Mouse (Mus musculus): ENCODE results near the gene Polg2. TPM values are rescaled to one million over a fixed set of nuclear protein-coding genes. Genes with fewer than 3 reads are reported as not detected.
A peak's percentile ranks its signal among the peaks of the same experiment; 100 is the strongest.
"Not testable (repeated sequence)": the region's sequence is repeated elsewhere in the genome, so short reads cannot be mapped to it uniquely, and the experiment has no call there.

Polg2 gene
- polyA plus RNA-seq, 1 experiment from 2014 or later: 9.1 TPM

GRCm38 (mm10) chr11:106741232-106741631, 38.1 kb downstream of the Polg2 start:
- WGBS: 20% methylated on average over 6 of the region's 6 CpGs
- H3K4me1 ChIP-seq (ENCODE audit: control insufficient read depth, insufficient read depth, low read depth, low read length): peaks cover 14% of the 10 kb centered on the region
- H3K27ac ChIP-seq (ENCODE audit: low read depth, low read length): no peak overlapping the region
- H3K4me3 ChIP-seq (ENCODE audit: low read length): no peak overlapping the region
- no peak for ATAC-seq
- H3K27me3 ChIP-seq (replicated peaks; ENCODE audit: control insufficient read depth, insufficient read depth, low read length): no peaks in the 10 kb centered on the region
- H3K4me2 ChIP-seq (ENCODE audit: low read length): no peak overlapping the region
- no peaks in the 10 kb centered on the region for H3K9me3 ChIP-seq (ENCODE audit: control insufficient read depth, low read length)
- no peaks in the 10 kb centered on the region for H3K36me3 ChIP-seq (ENCODE audit: control insufficient read depth, insufficient read depth, low read length)
- H3K9ac ChIP-seq (ENCODE audit: low read depth, low read length): no peak overlapping the region

- not testable (repeated sequence) for H3K36me3 ChIP-seq (ENCODE audit: control insufficient read depth, insufficient read depth, low read length); H3K9me3 ChIP-seq (ENCODE audit: control insufficient read depth, low read length); H3K4me3 ChIP-seq (ENCODE audit: low read length); H3K9ac ChIP-seq (ENCODE audit: low read depth, low read length); H3K27ac ChIP-seq (ENCODE audit: low read depth, low read length); H3K27me3 ChIP-seq (replicated peaks; ENCODE audit: control insufficient read depth, insufficient read depth, low read length); H3K4me2 ChIP-seq (ENCODE audit: low read length); ATAC-seq
- H3K4me1 ChIP-seq (ENCODE audit: control insufficient read depth, insufficient read depth, low read depth, low read length): peaks cover 14% of the 10 kb centered on the region
- 87% methylated on average over 8 of the region's 8 CpGs for WGBS
Measured at GRCm38 (mm10) chr11:106740724-106741123, 38.6 kb downstream of the Polg2 start.

DNA sequence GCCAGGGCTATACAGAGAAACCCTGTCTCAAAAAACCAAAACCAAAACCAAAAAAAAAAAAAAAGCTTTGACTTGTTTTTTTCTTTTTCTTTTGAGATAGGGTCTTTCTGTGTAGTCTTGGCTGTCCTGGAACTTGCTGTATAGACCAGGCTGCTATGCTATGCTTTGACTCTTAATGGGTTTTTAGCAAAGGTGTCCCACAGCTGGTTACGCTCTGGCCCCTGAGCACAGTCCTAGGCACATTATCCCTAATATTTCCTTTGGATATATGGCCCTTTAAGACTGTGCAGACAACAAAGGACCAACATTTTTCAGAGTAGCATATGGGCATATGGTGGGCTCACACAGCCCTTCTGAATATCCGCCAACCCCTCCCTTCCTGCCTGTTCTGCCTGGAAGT, 40.2 kb downstream of the Polg2 start:
- Histone ChIP-seq H3K36me3 (ENCODE audit: control insufficient read depth, insufficient read depth, low read length) (no peaks in the 10 kb centered on the region), H3K27me3 (replicated peaks; ENCODE audit: control insufficient read depth, insufficient read depth, low read length) (no peaks in the 10 kb centered on the region), H3K9me3 (ENCODE audit: control insufficient read depth, low read length) (no peaks in the 10 kb centered on the region), H3K9ac (ENCODE audit: low read depth, low read length) (no peak overlapping the region), H3K4me2 (ENCODE audit: low read length) (no peak overlapping the region), H3K4me1 (ENCODE audit: control insufficient read depth, insufficient read depth, low read depth, low read length) (peaks cover 14% of the 10 kb centered on the region), H3K27ac (ENCODE audit: low read depth, low read length) (no peak overlapping the region), H3K4me3 (ENCODE audit: low read length) (no peak overlapping the region)
- WGBS: 90% methylated on average over 2 of the region's 2 CpGs
- ATAC-seq: no peak

- peak; percentile 86 for ATAC-seq
- Histone ChIP-seq H3K4me2 (ENCODE audit: low read length) (peak overlapping the region; percentile 16), H3K9ac (ENCODE audit: low read depth, low read length) (peak overlapping the region; percentile 37)
Measured at GRCm38 (mm10) chr11:106737178-106737621, 42.1 kb downstream of the Polg2 start.

DNA sequence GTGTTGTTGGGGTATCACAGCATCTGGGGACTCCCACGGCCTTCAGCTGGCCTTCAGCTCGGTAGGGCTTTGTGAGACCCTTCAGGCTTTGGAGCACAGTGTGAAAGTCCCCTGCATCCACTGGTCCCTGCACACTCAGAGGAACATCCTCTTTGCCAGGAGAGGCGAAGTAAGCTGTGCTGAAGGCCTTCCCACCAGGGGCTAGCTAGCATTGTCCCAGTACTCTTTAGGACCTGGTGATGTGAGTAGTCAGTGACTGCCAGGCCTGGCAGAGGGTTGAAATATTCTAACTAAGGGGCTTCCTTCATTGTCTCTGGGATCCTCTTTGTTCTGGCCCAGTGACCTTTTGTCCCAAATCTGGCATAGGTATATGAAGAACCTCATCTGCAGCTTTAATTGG, 42.7 kb downstream of the Polg2 start:
- Histone ChIP-seq H3K4me1 (ENCODE audit: control insufficient read depth, insufficient read depth, low read depth, low read length) (peaks cover 14% of the 10 kb centered on the region), H3K4me2 (ENCODE audit: low read length) (no peak overlapping the region), H3K9ac (ENCODE audit: low read depth, low read length) (peak overlapping the region; percentile 37), H3K27me3 (replicated peaks; ENCODE audit: control insufficient read depth, insufficient read depth, low read length) (no peaks in the 10 kb centered on the region), H3K27ac (ENCODE audit: low read depth, low read length) (peak overlapping the region; percentile 77), H3K36me3 (ENCODE audit: control insufficient read depth, insufficient read depth, low read length) (no peaks in the 10 kb centered on the region), H3K9me3 (ENCODE audit: control insufficient read depth, low read length) (no peaks in the 10 kb centered on the region), H3K4me3 (ENCODE audit: low read length) (no peak overlapping the region)
- ATAC-seq: no peak
- WGBS: 32% methylated on average over 3 of the region's 3 CpGs

More at GRCm38 (mm10) chr11:106737178-106737621, 42.1 kb downstream of the Polg2 start:
- Histone ChIP-seq H3K36me3 (ENCODE audit: control insufficient read depth, insufficient read depth, low read length) (no peaks in the 10 kb centered on the region), H3K27ac (ENCODE audit: low read depth, low read length) (peak overlapping the region; percentile 77), H3K4me1 (ENCODE audit: control insufficient read depth, insufficient read depth, low read depth, low read length) (peaks cover 14% of the 10 kb centered on the region), H3K9me3 (ENCODE audit: control insufficient read depth, low read length) (no peaks in the 10 kb centered on the region), H3K27me3 (replicated peaks; ENCODE audit: control insufficient read depth, insufficient read depth, low read length) (no peaks in the 10 kb centered on the region), H3K4me3 (ENCODE audit: low read length) (no peak overlapping the region)
- 6% methylated on average over 12 of the region's 12 CpGs for WGBS

GRCm38 (mm10) chr11:106730714-106731113, 48.6 kb downstream of the Polg2 start:
- ATAC-seq: no peak
- Histone ChIP-seq H3K36me3 (ENCODE audit: control insufficient read depth, insufficient read depth, low read length) (no peaks in the 10 kb centered on the region), H3K27me3 (replicated peaks; ENCODE audit: control insufficient read depth, insufficient read depth, low read length) (no peaks in the 10 kb centered on the region), H3K4me3 (ENCODE audit: low read length) (no peak overlapping the region), H3K4me1 (ENCODE audit: control insufficient read depth, insufficient read depth, low read depth, low read length) (no peaks in the 10 kb centered on the region), H3K9ac (ENCODE audit: low read depth, low read length) (no peak overlapping the region), H3K27ac (ENCODE audit: low read depth, low read length) (no peak overlapping the region), H3K4me2 (ENCODE audit: low read length) (no peak overlapping the region), H3K9me3 (ENCODE audit: control insufficient read depth, low read length) (no peaks in the 10 kb centered on the region)
- WGBS: 79% methylated on average over 4 of the region's 4 CpGs

GRCm38 (mm10) chr11:106729656-106730055, 49.7 kb downstream of the Polg2 start:
- no peaks in the 10 kb centered on the region for H3K36me3 ChIP-seq (ENCODE audit: control insufficient read depth, insufficient read depth, low read length)
- H3K27ac ChIP-seq (ENCODE audit: low read depth, low read length): no peak overlapping the region
- H3K4me3 ChIP-seq (ENCODE audit: low read length): no peak overlapping the region
- WGBS: 100% methylated on average over 1 of the region's 1 CpGs
- no peak overlapping the region for H3K4me2 ChIP-seq (ENCODE audit: low read length)
- no peak for ATAC-seq
- H3K9me3 ChIP-seq (ENCODE audit: control insufficient read depth, low read length): no peaks in the 10 kb centered on the region
- H3K27me3 ChIP-seq (replicated peaks; ENCODE audit: control insufficient read depth, insufficient read depth, low read length): no peaks in the 10 kb centered on the region
- no peaks in the 10 kb centered on the region for H3K4me1 ChIP-seq (ENCODE audit: control insufficient read depth, insufficient read depth, low read depth, low read length)
- no peak overlapping the region for H3K9ac ChIP-seq (ENCODE audit: low read depth, low read length)

DNA sequence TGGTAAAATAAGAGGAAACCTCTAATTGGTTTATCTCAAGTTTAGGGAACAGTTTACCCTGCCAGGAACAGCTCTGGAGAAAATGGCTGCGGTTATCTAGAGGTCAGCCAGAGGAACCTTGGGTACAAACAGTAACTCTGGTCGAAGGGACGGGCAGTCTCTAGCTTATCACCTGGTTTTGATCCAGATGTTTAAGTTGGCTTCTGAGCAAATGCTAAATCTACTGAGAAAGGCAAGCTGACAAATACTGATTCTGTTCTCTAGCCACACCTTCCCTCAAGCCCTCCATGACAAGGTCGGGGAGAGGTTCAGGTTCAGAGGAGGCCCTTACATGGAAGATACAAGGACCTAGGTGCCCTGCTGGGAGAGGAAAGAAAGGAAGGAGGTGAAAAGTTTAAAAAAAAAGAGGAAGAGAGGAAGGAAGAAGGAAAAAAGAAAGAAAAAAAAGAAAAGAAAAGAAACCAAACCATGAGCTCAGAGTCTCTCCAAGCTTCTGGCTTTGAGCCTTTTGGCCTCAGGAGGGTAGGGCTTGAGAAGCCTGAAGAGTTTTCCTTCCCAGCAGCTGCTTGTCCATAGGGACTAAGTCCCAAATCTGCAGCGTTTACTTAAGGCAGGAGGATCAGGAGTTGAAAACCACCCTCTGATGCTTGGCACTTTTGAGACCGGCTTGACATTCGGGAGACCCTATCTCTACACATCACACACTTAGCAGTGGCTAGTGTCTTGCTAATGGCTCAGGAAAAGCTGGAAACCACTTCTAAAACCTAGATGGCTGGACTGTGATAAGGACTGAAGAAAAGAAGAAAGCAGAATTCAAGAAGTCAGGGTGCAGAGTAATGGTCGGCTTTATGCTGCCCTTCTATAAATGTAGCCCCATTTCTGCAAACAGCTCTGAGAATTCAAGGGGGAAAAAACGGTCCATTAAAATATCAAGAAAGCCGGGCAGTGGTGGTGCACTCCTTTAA, 50.7 kb downstream of the Polg2 start:
- ATAC-seq: no peak
- H3K27ac ChIP-seq (ENCODE audit: low read depth, low read length): no peak overlapping the region
- H3K4me3 ChIP-seq (ENCODE audit: low read length): no peak overlapping the region
- H3K4me2 ChIP-seq (ENCODE audit: low read length): no peak overlapping the region
- H3K9ac ChIP-seq (ENCODE audit: low read depth, low read length): no peak overlapping the region
- no peaks in the 10 kb centered on the region for H3K4me1 ChIP-seq (ENCODE audit: control insufficient read depth, insufficient read depth, low read depth, low read length)
- 87% methylated on average over 10 of the region's 10 CpGs for WGBS
- no peaks in the 10 kb centered on the region for H3K27me3 ChIP-seq (replicated peaks; ENCODE audit: control insufficient read depth, insufficient read depth, low read length)
- no peaks in the 10 kb centered on the region for H3K9me3 ChIP-seq (ENCODE audit: control insufficient read depth, low read length)
- H3K36me3 ChIP-seq (ENCODE audit: control insufficient read depth, insufficient read depth, low read length): no peaks in the 10 kb centered on the region

- ATAC-seq: no peak
- H3K4me1 ChIP-seq (ENCODE audit: control insufficient read depth, insufficient read depth, low read depth, low read length): no peaks in the 10 kb centered on the region
- H3K27ac ChIP-seq (ENCODE audit: low read depth, low read length): no peak overlapping the region
- H3K9ac ChIP-seq (ENCODE audit: low read depth, low read length): no peak overlapping the region
- no peak overlapping the region for H3K4me3 ChIP-seq (ENCODE audit: low read length)
- H3K36me3 ChIP-seq (ENCODE audit: control insufficient read depth, insufficient read depth, low read length): no peaks in the 10 kb centered on the region
- no peaks in the 10 kb centered on the region for H3K9me3 ChIP-seq (ENCODE audit: control insufficient read depth, low read length)
- WGBS: 34% methylated on average over 5 of the region's 5 CpGs
- H3K4me2 ChIP-seq (ENCODE audit: low read length): no peak overlapping the region
- H3K27me3 ChIP-seq (replicated peaks; ENCODE audit: control insufficient read depth, insufficient read depth, low read length): no peaks in the 10 kb centered on the region
Measured at GRCm38 (mm10) chr11:106727967-106728366, 51.4 kb downstream of the Polg2 start.

Data from hindbrain, embryonic 16.5 days (tissue).